Mouse (Mus musculus) lung, adult 2 months (tissue): ENCODE results near the gene Cdkal1. TPM values are rescaled to one million over a fixed set of nuclear protein-coding genes. Genes with fewer than 3 reads are reported as not detected.

Experiments used
- DNase-seq: peaks from one replicate; pipeline ENCODE4 v3.0.0; 2022
- H3K4me1 ChIP-seq: fragments of 200-500 bp; 2 replicates; pipeline ENCODE4 v1.6.1; 2011; ENCODE audit warnings: low read length; ENCODE audit not compliant: control insufficient read depth, insufficient read depth
- H3K4me3 ChIP-seq: fragments of 200-500 bp; replicated peaks from 2 replicates; pipeline ENCODE3; 2011; ENCODE audit warnings: low read depth, mild to moderate bottlenecking, control low read depth, low read length; ENCODE audit errors: extremely low read depth
- CTCF ChIP-seq: fragments of 200-500 bp; IDR thresholded peaks from 2 replicates; pipeline ENCODE4 v1.5.1; 2011; ENCODE audit warnings: mild to moderate bottlenecking, low read length, control low read depth; ENCODE audit not compliant: insufficient read depth
- POLR2A ChIP-seq: fragments of 200-500 bp; IDR thresholded peaks from 2 replicates; pipeline ENCODE4 v1.6.1; 2011; ENCODE audit warnings: low read depth, mild to moderate bottlenecking, control low read depth, low read length, borderline replicate concordance; ENCODE audit errors: extremely low read depth
- WGBS: fragments of 180-500 bp; shearing (Covaris S2); methylation state at CpG from one replicate; pipeline ENCODE4 v1.1.7; 2018; 5-methylcytosine and 5-hydroxymethylcytosine counted together
- polyA plus RNA-seq: library from polyadenylated mRNA; depleted of rRNA; stranded (reverse); fragments of >200 nt; gene quantifications from 2 replicates; pipeline ENCODE4 v1.2.3, GENCODE M21; 2012

Cdkal1 gene
- polyA plus RNA-seq, 1 experiment = 2.6 TPM

DNA sequence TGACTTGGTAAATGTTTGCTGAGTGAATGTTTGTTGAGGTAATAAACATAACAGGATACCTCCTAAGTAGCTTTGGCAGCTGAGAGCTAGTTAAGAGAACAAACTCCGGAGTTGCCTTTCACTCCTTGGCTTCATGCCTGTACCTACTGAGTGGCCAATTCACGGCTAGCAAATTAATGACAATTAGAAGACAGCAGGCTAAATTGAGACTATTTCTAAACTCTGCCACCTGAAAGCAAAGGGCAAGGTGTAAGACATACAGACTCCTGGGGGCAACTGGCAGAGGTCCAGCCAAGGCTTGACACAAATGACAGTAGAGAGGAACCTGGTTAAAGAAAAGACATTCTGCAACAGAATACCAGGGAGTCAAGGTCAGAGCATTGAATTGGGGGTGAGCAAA lies 457.0 kb downstream of the Cdkal1 start:
- no peak for DNase-seq
- Histone ChIP-seq H3K4me1 (no peaks in the 10 kb centered on the region), H3K4me3 (no peak overlapping the region)
- TF ChIP-seq CTCF (no peak), POLR2A (no peak)
- WGBS = 37% methylated on average over 2 of the region's 2 CpGs

DNA sequence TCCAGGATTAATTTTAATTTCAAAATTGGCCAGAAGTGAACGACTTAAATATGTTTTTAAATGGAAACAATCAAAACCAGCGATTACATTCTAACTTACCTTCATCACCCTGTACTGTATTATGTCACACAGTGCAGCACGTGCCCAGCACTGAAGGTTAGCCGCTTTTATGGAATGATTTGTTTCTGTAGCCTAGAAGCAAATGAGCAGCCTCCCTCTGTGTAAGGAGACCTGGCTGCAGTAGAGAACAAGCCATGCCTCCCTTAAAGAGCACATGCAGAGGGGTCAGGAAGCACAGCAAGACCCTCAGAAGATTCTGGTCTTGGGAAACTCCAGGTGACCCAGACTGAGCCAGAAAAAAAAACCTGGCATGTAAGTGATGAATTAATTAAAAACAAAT lies 459.8 kb downstream of the Cdkal1 start:
- DNase-seq = no peak
- H3K4me3 ChIP-seq = no peak overlapping the region
- H3K4me1 ChIP-seq = no peaks in the 10 kb centered on the region
- 91% methylated on average over 4 of the region's 4 CpGs for WGBS
- TF ChIP-seq CTCF (no peak), POLR2A (no peak)

DNA sequence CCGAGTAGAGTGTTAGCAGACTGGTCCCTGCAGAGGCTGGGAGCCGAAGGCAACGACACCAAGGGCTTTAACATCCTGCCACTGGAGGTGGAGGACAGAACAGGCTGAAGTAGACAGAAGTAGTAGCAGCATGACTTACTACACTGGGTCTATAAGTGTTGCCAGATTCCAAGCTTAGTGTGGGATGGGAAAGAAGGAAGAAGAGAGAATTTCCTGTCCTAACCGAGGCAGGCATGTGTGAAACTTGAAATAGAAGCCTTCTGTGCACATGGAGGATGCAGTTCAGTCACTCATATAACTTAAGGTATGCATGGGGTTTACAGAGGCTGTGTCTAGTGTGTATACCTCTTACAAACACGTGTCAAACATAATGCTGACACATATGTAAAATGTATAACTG lies 465.4 kb downstream of the Cdkal1 start:
- TF ChIP-seq CTCF = no peak
- TF ChIP-seq POLR2A = no peak
- 79% methylated on average over 5 of the region's 5 CpGs for WGBS
- Histone ChIP-seq H3K4me3 (no peak overlapping the region), H3K4me1 (no peaks in the 10 kb centered on the region)
- DNase-seq = no peak

DNA sequence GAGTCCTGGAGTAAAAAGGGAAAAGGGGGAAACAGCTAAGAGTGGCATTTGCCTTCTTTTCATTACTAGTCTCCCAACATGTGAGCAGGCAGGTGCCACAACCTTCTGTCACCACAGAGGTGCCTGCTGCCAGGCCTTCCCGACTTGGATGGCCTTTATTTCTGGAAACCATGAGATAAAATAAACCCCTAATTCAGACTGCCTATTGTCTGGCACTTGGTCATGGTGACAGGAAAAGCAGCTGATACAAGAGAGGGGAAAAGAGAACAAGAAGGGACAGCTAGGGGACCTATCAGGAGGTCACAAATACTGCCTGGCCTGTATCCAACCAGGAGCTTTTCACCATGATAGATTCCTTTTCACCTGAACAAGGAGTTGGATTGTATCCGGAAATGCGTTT lies 466.6 kb downstream of the Cdkal1 start:
- no peak for TF ChIP-seq POLR2A
- TF ChIP-seq CTCF = no peak
- no peaks in the 10 kb centered on the region for H3K4me1 ChIP-seq
- 80% methylated on average over 3 of the region's 3 CpGs for WGBS
- H3K4me3 ChIP-seq = no peak overlapping the region
- no peak for DNase-seq

DNA sequence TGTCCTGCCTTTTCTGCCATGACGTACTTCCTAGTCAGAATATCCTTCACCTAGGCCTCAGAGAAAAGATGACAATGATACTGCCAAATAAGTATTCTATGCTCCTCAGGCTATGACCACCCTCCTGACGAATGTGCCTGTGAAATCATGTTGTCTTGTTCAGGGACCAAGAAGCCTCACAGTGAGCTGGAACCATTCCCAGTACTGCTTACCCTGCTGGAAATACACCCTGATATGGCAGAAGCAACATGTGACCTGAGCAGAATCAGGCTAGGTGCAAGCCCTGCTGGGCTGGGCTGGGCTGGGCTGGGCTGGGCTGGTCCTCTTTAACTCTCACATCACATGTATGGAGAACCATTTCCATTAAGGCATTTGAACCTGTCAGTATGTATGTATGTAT lies 477.9 kb downstream of the Cdkal1 start:
- no peak for DNase-seq
- Histone ChIP-seq H3K4me3 (no peak overlapping the region), H3K4me1 (no peaks in the 10 kb centered on the region)
- TF ChIP-seq CTCF (no peak), POLR2A (no peak)
- 82% methylated on average over 2 of the region's 2 CpGs for WGBS

DNA sequence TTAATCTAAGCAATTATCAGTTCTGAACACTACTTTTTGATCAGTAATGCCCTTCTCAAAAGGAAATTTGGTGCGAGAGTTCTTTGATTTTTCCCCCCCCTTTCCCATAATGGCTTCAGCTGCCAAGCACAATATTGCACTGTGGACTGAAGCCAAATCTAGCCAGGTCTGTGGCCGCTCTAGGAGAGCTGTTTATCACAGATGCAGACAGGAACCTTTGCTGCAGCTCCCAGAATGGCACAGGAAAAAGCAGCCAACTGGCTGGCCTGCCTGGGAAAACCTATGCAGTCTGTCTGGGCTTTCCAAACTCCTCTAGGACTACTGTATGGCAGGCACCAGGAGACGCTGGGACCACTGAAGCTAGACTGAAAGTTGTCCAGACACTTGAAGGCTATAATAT lies 483.6 kb downstream of the Cdkal1 start:
- TF ChIP-seq POLR2A = no peak
- no peak for TF ChIP-seq CTCF
- DNase-seq = no peak
- 49% methylated on average over 3 of the region's 3 CpGs for WGBS
- H3K4me3 ChIP-seq = no peak overlapping the region
- no peaks in the 10 kb centered on the region for H3K4me1 ChIP-seq

DNA sequence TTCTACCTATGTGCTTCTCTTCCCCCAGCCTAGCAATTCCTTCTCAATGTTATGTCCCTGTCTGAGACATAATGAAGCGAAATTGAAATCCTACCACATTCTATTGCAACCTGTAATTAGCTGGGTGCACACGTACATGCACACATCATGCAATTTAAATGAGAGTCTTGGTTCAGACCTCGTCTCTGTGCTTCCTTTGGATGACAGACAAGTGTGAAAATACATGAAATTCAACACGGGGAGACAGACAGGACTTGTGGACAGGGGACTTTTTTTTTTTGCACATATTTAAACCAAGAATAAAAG lies 484.1 kb downstream of the Cdkal1 start:
- WGBS = 90% methylated on average over 4 of the region's 4 CpGs
- no peaks in the 10 kb centered on the region for H3K4me1 ChIP-seq
- no peak overlapping the region for H3K4me3 ChIP-seq
- TF ChIP-seq CTCF (no peak), POLR2A (no peak)
- no peak for DNase-seq

DNA sequence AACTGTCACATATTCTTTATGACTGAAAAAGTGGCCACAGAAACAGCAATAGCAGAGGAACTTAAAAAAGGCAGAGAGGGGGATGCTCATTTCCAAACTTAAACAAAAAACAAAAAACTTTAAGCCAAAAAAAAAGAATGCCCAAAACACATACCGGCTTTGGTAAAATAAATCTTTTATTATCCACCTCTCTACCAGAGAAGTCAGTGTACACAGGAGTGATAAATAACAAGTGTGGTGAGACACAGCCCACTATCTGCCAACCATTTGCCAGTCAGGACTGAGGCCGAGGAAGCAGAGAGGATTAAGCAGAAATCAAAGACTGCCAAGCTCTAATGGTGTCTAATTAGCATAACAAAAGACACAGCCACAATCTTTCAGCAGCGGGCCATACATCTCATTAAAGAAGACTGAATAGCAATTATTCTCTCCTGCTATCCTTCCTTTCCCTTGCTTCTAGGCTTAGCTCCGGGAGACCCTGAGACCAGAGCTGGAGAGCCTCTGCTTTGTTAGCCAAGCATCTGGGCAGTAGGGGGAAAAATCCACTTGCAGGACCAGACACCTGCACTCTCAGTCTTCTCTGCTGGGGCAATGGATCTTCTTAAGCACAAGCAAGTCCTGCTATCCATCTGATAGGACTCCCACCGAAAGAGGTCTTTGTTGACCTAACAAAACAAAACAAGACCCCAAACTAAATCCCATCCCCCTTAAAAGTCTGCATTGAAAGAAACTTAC lies 484.6 kb downstream of the Cdkal1 start:
- no peaks in the 10 kb centered on the region for H3K4me1 ChIP-seq
- 68% methylated on average over 5 of the region's 5 CpGs for WGBS
- no peak for DNase-seq
- no peak overlapping the region for H3K4me3 ChIP-seq
- no peak for TF ChIP-seq CTCF
- TF ChIP-seq POLR2A = no peak

DNA sequence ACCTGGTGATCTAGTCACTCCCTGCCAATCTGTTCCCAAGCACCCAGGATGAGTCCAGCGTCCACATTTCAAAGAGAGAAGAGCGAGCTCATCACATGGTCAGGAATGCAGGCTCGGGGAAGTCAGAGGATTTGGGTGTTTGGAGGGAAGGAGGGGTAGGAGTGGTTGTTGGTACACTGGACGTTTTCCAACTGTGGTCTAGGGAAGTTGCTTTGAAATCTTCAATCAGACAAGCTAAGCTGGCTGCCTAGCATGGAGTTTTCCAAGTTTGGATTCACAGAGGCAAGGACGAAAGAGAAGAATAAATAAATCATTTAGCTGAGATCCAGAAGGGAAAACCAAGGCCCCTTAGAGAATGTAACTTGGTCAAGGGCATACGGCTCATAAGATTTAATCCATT lies 486.7 kb downstream of the Cdkal1 start:
- TF ChIP-seq CTCF = no peak
- TF ChIP-seq POLR2A = no peak
- Histone ChIP-seq H3K4me3 (no peak overlapping the region), H3K4me1 (no peaks in the 10 kb centered on the region)
- 48% methylated on average over 6 of the region's 6 CpGs for WGBS
- DNase-seq = no peak

DNA sequence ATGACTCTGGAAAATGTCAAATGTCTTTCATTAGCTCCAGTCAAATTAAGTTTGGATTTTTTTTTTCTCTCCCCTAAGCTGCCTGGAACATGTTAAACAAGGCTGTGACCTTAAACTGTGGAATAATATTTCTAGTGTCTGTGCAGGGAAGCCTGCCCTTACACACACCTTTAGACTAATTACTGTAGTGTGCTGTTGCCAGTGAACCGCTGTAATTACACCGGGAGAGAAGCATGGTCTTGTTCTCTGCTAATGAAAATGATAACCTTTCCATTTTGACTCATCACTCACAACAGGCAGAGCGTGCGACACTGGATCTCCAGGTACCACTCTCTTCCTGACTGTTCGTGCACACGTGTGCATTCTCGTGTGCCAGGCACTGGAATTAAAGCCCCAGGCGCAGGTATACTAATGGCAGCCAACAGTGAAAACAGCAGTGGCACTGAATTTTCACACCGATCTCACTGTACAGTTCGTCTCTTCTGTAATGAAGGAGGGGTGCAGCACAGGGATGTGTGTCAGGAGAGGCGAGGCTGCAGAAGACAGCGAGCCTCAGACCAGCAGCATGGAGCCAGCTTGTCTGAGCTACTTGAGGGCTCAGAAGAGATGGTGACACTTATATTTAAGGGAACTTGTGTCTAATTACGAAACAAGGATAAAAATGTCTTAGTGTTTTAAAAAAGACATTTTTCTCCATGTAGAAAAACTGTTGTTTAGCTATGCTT lies 490.4 kb downstream of the Cdkal1 start:
- TF ChIP-seq CTCF = no peak
- no peak for TF ChIP-seq POLR2A
- Histone ChIP-seq H3K4me3 (no peak overlapping the region), H3K4me1 (no peaks in the 10 kb centered on the region)
- DNase-seq = no peak
- WGBS = 91% methylated on average over 13 of the region's 13 CpGs
